Mouse (Mus musculus) embryonic fibroblast, embryonic 13.5 days (primary cell): ENCODE measurements around the gene Cideb.

ENCODE experiments used
- CTCF ChIP-seq: IDR thresholded peaks from 2 replicates; pipeline ENCODE4 v1.5.1; 2011; ENCODE audit warnings: mild to moderate bottlenecking, control low read depth, low read length, moderate library complexity, borderline replicate concordance; ENCODE audit not compliant: insufficient read depth
- POLR2A ChIP-seq: IDR thresholded peaks from 2 replicates; pipeline ENCODE4 v1.6.1; 2011; ENCODE audit warnings: low read depth, mild to moderate bottlenecking, control low read depth, low read length, moderate library complexity

DNA sequence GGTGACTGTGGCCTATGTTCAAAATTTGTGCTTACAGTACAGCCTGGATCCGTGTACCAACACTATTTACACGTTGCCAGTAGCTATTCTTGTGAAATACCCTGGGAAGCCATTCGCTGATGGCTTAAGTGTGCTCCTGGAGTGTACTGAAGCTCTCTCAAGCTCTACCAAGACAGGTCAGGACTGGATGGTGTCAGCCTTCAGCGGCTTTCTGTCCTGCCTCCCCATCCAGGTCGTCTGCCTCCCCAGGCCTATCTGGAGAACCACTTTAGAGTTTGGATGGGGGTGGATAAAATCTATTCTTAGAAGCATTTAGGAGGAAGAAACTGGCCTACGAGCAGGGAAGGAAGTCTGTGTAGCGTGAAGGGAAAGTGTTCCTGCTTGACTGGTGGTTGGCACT, 4.9 kb upstream of the Cideb start:
- TF ChIP-seq CTCF = no peak
- no peak for TF ChIP-seq POLR2A
